ENCODE assay signal across 32 mouse cellular contexts in genomic region chr12:116084294-116084693, GRCm38 (mm10). TPM values are rescaled to one million over a fixed set of nuclear protein-coding genes. Genes with fewer than 3 reads are reported as not detected.
"Had no signal": no experiment of that assay in that cellular context is flagged by ENCODE, and none has a peak within 500 bp of the region (broad histone marks: within the 10 kb centered on the region; RNA-seq: fewer than 3 reads in every experiment).

No protein-coding gene starts in this region.

- H3K27me3 ChIP-seq: limb, embryonic 13.5 days; lung, embryonic 15.5 days; midbrain, embryonic 13.5 days; midbrain, embryonic 15.5 days; neural tube, embryonic 12.5 days had no signal

- H3K27ac ChIP-seq: left cerebral cortex, adult 2 months; limb, embryonic 12.5 days; limb, embryonic 13.5 days; limb, embryonic 15.5 days; liver, embryonic 12.5 days; liver, embryonic 13.5 days; liver, embryonic 14.5 days; liver, embryonic 15.5 days; lung, embryonic 15.5 days; macrophage; midbrain, embryonic 10.5 days; midbrain, embryonic 12.5 days; midbrain, embryonic 13.5 days; midbrain, embryonic 15.5 days; neural tube, embryonic 12.5 days had no signal

- H3K4me3 ChIP-seq: left cerebral cortex, adult 2 months; limb, embryonic 12.5 days; limb, embryonic 13.5 days; limb, embryonic 15.5 days; liver, embryonic 12.5 days; liver, embryonic 13.5 days; liver, embryonic 15.5 days; lung, embryonic 15.5 days; megakaryocyte, embryonic 14.5 days; midbrain, embryonic 10.5 days; midbrain, embryonic 12.5 days; midbrain, embryonic 13.5 days; midbrain, embryonic 15.5 days; myocyte; neural tube, embryonic 12.5 days had no signal

- H3K36me3 ChIP-seq: limb, embryonic 12.5 days; limb, embryonic 13.5 days; limb, embryonic 15.5 days; liver, embryonic 12.5 days; liver, embryonic 13.5 days; liver, embryonic 15.5 days; lung, embryonic 15.5 days; midbrain, embryonic 10.5 days; midbrain, embryonic 12.5 days; midbrain, embryonic 13.5 days; midbrain, embryonic 15.5 days; neural tube, embryonic 12.5 days had no signal

- H3K4me2 ChIP-seq: limb, embryonic 12.5 days; limb, embryonic 13.5 days; limb, embryonic 15.5 days; liver, embryonic 11.5 days; liver, embryonic 12.5 days; liver, embryonic 13.5 days; liver, embryonic 15.5 days; lung, embryonic 14.5 days; lung, embryonic 15.5 days; midbrain, embryonic 11.5 days; midbrain, embryonic 12.5 days; midbrain, embryonic 13.5 days; midbrain, embryonic 15.5 days; neural tube, embryonic 12.5 days had no signal

- H3K4me1 ChIP-seq: limb, embryonic 12.5 days; limb, embryonic 13.5 days; limb, embryonic 15.5 days; liver, embryonic 12.5 days; liver, embryonic 13.5 days; liver, embryonic 15.5 days; lung, embryonic 15.5 days; midbrain, embryonic 10.5 days; midbrain, embryonic 12.5 days; midbrain, embryonic 13.5 days; midbrain, embryonic 15.5 days; neural tube, embryonic 12.5 days had no signal

- H3K9me3 ChIP-seq: limb, embryonic 12.5 days; limb, embryonic 13.5 days; limb, embryonic 15.5 days; liver, embryonic 12.5 days; liver, embryonic 13.5 days; liver, embryonic 15.5 days; lung, embryonic 15.5 days; megakaryocyte, embryonic 14.5 days; midbrain, embryonic 10.5 days; midbrain, embryonic 12.5 days; midbrain, embryonic 13.5 days; midbrain, embryonic 15.5 days; neural tube, embryonic 12.5 days had no signal

- H3K9ac ChIP-seq: limb, embryonic 12.5 days; limb, embryonic 13.5 days; limb, embryonic 15.5 days; liver, embryonic 12.5 days; liver, embryonic 13.5 days; liver, embryonic 14.5 days; liver, embryonic 15.5 days; liver, postnatal 0 days; lung, embryonic 14.5 days; lung, embryonic 15.5 days; midbrain, embryonic 12.5 days; midbrain, embryonic 13.5 days; midbrain, embryonic 15.5 days; neural tube, embryonic 12.5 days had no signal

- ATAC-seq: liver, embryonic 12.5 days; liver, postnatal 0 days; midbrain, embryonic 13.5 days; midbrain, embryonic 15.5 days; midbrain, embryonic 16.5 days had no signal

- DNase-seq: left cerebral cortex, postnatal 4 days; liver; liver, embryonic 13.5 days; liver, postnatal 0 days; lung, adult 18-20 months; lung, adult 2 months; lung, embryonic 14.5 days; lung, postnatal 10 days; lung, postnatal 36 days; lung, postnatal 4 days; midbrain, embryonic 14.5 days had no signal

RNA-seq across cellular contexts. Expression of gene Vipr2, which starts 6.8 kb away (rescaled TPM):
- total RNA-seq: monocyte, adult 5-6 weeks had no signal
- polyA plus RNA-seq: liver, adult 2 months had no signal
